Mouse (Mus musculus) forebrain, embryonic 13.5 days (tissue): ENCODE measurements around the gene Fosl1. TPM values are rescaled to one million over a fixed set of nuclear protein-coding genes. Genes with fewer than 3 reads are reported as not detected.

Experiments used
- ATAC-seq: fragments of 200-750 bp; cut with Nextera tagmentation; 2 replicates; pipeline ENCODE4 v1.8.0; 2017
- H3K27ac ChIP-seq: fragments of 300-500 bp; sonication (generic); 2 replicates; pipeline ENCODE4 v1.5.1; 2015; ENCODE audit warnings: inconsistent platforms, mild to moderate bottlenecking, moderate library complexity
- H3K27me3 ChIP-seq: fragments of 300-500 bp; sonication (generic); 2 replicates; pipeline ENCODE4 v1.6.1; 2015; ENCODE audit warnings: mild to moderate bottlenecking, inconsistent platforms
- H3K36me3 ChIP-seq: fragments of 300-500 bp; sonication (generic); 2 replicates; pipeline ENCODE4 v1.6.1; 2015; ENCODE audit warnings: mild to moderate bottlenecking, inconsistent platforms; ENCODE audit not compliant: poor library complexity, severe bottlenecking
- H3K4me1 ChIP-seq: fragments of 300-500 bp; sonication (generic); 2 replicates; pipeline ENCODE4 v1.6.1; 2015; ENCODE audit warnings: inconsistent platforms
- H3K4me2 ChIP-seq: fragments of 300-500 bp; sonication (generic); 2 replicates; pipeline ENCODE4 v1.6.1; 2015; ENCODE audit warnings: inconsistent platforms, mild to moderate bottlenecking, moderate library complexity
- H3K4me3 ChIP-seq: fragments of 300-500 bp; sonication (generic); 2 replicates; pipeline ENCODE4 v1.5.1; 2015; ENCODE audit warnings: mild to moderate bottlenecking, inconsistent platforms
- H3K9ac ChIP-seq: fragments of 300-500 bp; sonication (generic); 2 replicates; pipeline ENCODE4 v1.6.1; 2015; ENCODE audit warnings: mild to moderate bottlenecking, inconsistent platforms
- H3K9me3 ChIP-seq: fragments of 300-500 bp; sonication (generic); replicated peaks from 2 replicates; pipeline ENCODE4 v1.6.1; 2016; ENCODE audit warnings: inconsistent platforms
- WGBS: fragments of 180-500 bp; shearing (Covaris S2); methylation state at CpG from one replicate; pipeline ENCODE4 v1.1.7; 2015; 5-methylcytosine and 5-hydroxymethylcytosine counted together
- polyA plus RNA-seq: library from polyadenylated mRNA; unstranded; fragments of >200 nt; fragmentation: Nextera tagmentation; extraction: Ambion mirVana; gene quantifications from 2 replicates; pipeline ENCODE4 v1.2.1, GENCODE M21; 2015

Fosl1 gene
- polyA plus RNA-seq, 1 experiment from 2014 or later, result not detected

DNA sequence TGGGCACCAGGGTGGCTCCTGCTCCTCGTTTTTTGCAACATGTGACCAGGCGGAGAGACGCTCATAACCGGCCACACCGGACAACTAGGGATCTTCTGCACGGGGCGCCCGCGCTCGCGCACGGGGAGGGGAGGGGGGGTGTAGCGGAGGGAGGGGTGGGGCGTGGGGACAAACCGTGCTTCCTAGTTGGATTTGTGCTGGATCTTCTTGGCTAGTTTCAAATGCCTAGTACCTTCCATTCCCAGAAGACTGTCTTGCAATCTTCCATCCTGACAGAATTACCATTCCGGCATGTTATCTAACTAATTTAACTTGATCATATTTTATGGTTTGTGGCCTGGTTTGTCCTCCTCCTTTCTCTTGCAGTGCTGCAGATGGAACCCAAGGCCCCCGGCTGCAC, 56.3 kb downstream of the Fosl1 start, which contains the start of gene 1700020D05Rik:
Gene 1700020D05Rik (minus strand): TSS at position 101 of the 400 bp plus-strand sequence.
- Histone ChIP-seq H3K36me3 (peaks cover 16% of the 10 kb centered on the region; the same call in 1 of the 2 replicates), H3K27me3 (no peaks in the 10 kb centered on the region), H3K27ac (no peak within 1 kb of the TSS), H3K4me1 (no peaks in the 10 kb centered on the region), H3K4me3 (no peak within 1 kb of the TSS), H3K9me3 (no peaks in the 10 kb centered on the region), H3K9ac (no peak within 1 kb of the TSS), H3K4me2 (no peak within 1 kb of the TSS)
- 62% methylated on average over 17 of the region's 17 CpGs for whole genome bisulfite sequencing
- no peak for ATAC-seq

Other genes starting within 250 kb of the Fosl1 start
- 20.2 and 21.4 TPM in 2 replicates for gene Pacs1, start 174.4 kb upstream of the Fosl1 start, polyA plus RNA-seq
- gene Sf3b2, start 152.1 kb upstream of the Fosl1 start, polyA plus RNA-seq, result 428 and 432 TPM in 2 replicates
- 21.3 and 22.6 TPM in 2 replicates for gene Gal3st3, start 149.2 kb upstream of the Fosl1 start, polyA plus RNA-seq
- gene Catsper1, start 111.8 kb upstream of the Fosl1 start, polyA plus RNA-seq, result not detected in 2 replicates
- gene Cst6, start 98.0 kb upstream of the Fosl1 start, polyA plus RNA-seq, result 1.5 and 1.9 TPM in 2 replicates
- 64.3 and 69.5 TPM in 2 replicates for gene Eif1ad, start 80.8 kb upstream of the Fosl1 start, polyA plus RNA-seq
- gene Banf1, start 80.4 kb upstream of the Fosl1 start, polyA plus RNA-seq, result 479 and 496 TPM in 2 replicates
- gene Sart1, start 58.8 kb upstream of the Fosl1 start, polyA plus RNA-seq, result 85.3 and 88.4 TPM in 2 replicates
- 0.39 TPM in 1 of 2 replicates, not detected in the other for gene Tsga10ip, start 45.0 kb upstream of the Fosl1 start, polyA plus RNA-seq
- 291 and 298 TPM in 2 replicates for gene Drap1, start 22.6 kb upstream of the Fosl1 start, polyA plus RNA-seq
- 40.6 and 44.4 TPM in 2 replicates for gene AI837181, start 22.4 kb upstream of the Fosl1 start, polyA plus RNA-seq
- 6.5 and 7.1 TPM in 2 replicates for gene Ccdc85b, start 10.3 kb downstream of the Fosl1 start, polyA plus RNA-seq
- gene Fibp, start 13.1 kb downstream of the Fosl1 start, polyA plus RNA-seq, result 153 and 155 TPM in 2 replicates
- 4.4 and 5.4 TPM in 2 replicates for gene Ctsw, start 21.0 kb downstream of the Fosl1 start, polyA plus RNA-seq
- 30.7 and 31.1 TPM in 2 replicates for gene Efemp2, start 26.4 kb downstream of the Fosl1 start, polyA plus RNA-seq
- gene Mus81, start 40.9 kb downstream of the Fosl1 start, polyA plus RNA-seq, result 44.4 and 47.0 TPM in 2 replicates
- 3,452 and 3,520 TPM in 2 replicates for gene Cfl1, start 42.9 kb downstream of the Fosl1 start, polyA plus RNA-seq
- gene 1700020D05Rik, start 56.2 kb downstream of the Fosl1 start, polyA plus RNA-seq, result 0.23 and 0.27 TPM in 2 replicates
- gene Snx32, start 63.0 kb downstream of the Fosl1 start, polyA plus RNA-seq, result 41.4 and 44.4 TPM in 2 replicates
- 0.06 TPM in 1 of 2 replicates, not detected in the other for gene Ovol1, start 113.1 kb downstream of the Fosl1 start, polyA plus RNA-seq
- 1.4 and 1.7 TPM in 2 replicates for gene Ap5b1, start 120.5 kb downstream of the Fosl1 start, polyA plus RNA-seq
- gene Rnaseh2c, start 154.3 kb downstream of the Fosl1 start, polyA plus RNA-seq, result 146 and 170 TPM in 2 replicates
- gene Kat5, start 162.7 kb downstream of the Fosl1 start, polyA plus RNA-seq, result 72.7 and 80.7 TPM in 2 replicates
- 33.4 and 34.4 TPM in 2 replicates for gene Rela, start 189.9 kb downstream of the Fosl1 start, polyA plus RNA-seq
- 9.4 and 11.0 TPM in 2 replicates for gene Sipa1, start 216.2 kb downstream of the Fosl1 start, polyA plus RNA-seq
- gene Map3k11, start 241.2 kb downstream of the Fosl1 start, polyA plus RNA-seq, result 11.3 and 11.7 TPM in 2 replicates
- gene Pcnx3, start 241.4 kb downstream of the Fosl1 start, polyA plus RNA-seq, result 21.6 and 29.4 TPM in 2 replicates